Mouse (Mus musculus) myocyte (in vitro differentiated cells): ENCODE measurements around the gene Fam213a. TPM values are rescaled to one million over a fixed set of nuclear protein-coding genes. Genes with fewer than 3 reads are reported as not detected.

Experiments
- H3K27me3 ChIP-seq: one replicate; pipeline ENCODE4 v1.6.1; 2011; ENCODE audit not compliant: control insufficient read depth, insufficient read depth, insufficient read length
- H3K36me3 ChIP-seq: one replicate; pipeline ENCODE4 v1.6.1; 2011; ENCODE audit not compliant: control insufficient read depth, insufficient read depth
- H3K4me2 ChIP-seq: one replicate; pipeline ENCODE4 v1.6.1; 2011; ENCODE audit warnings: low read depth, control low read depth
- H3K4me3 ChIP-seq: one replicate; pipeline ENCODE4 v1.5.1; 2011; ENCODE audit warnings: mild to moderate bottlenecking, control low read depth, moderate library complexity
- H3K79me2 ChIP-seq: one replicate; pipeline ENCODE4 v1.6.1; 2011; ENCODE audit not compliant: control insufficient read depth, insufficient read depth
- H3ac ChIP-seq: one replicate; pipeline ENCODE4 v1.6.1; 2011; ENCODE audit not compliant: control insufficient read depth, insufficient read length
- CEBPB ChIP-seq: IDR thresholded peaks from 2 replicates; pipeline ENCODE4 v1.6.1; 2011; ENCODE audit warnings: mild to moderate bottlenecking, moderate library complexity; ENCODE audit not compliant: poor library complexity, insufficient read depth, severe bottlenecking
- E2F4 ChIP-seq: IDR thresholded peaks from one replicate; pipeline ENCODE4 v1.6.1; 2011; ENCODE audit warnings: mild to moderate bottlenecking, control low read depth, moderate library complexity; ENCODE audit not compliant: insufficient read depth
- MAX ChIP-seq: IDR thresholded peaks from one replicate; pipeline ENCODE4 v1.6.1; 2011; ENCODE audit warnings: low read depth, mild to moderate bottlenecking, control low read depth
- MYOD1 ChIP-seq, 3 experiments: IDR thresholded peaks; one replicate each; pipeline ENCODE4 v1.6.1; 2011; ENCODE audit warnings: control low read depth in 2 of 3, low read depth in 2 of 3, mild to moderate bottlenecking in 2 of 3, moderate library complexity in 1 of 3; ENCODE audit not compliant: insufficient read length in 2 of 3, control insufficient read depth in 1 of 3
- MYOG ChIP-seq, 3 experiments: IDR thresholded peaks; one replicate each; pipeline ENCODE4 v1.6.1; 2011; ENCODE audit warnings: control low read depth in 2 of 3, low read depth in 2 of 3, mild to moderate bottlenecking in 2 of 3; ENCODE audit not compliant: insufficient read length in 2 of 3, control insufficient read depth in 1 of 3, insufficient read depth in 1 of 3
- POLR2A ChIP-seq: IDR thresholded peaks from one replicate; pipeline ENCODE4 v1.6.1; 2011; ENCODE audit warnings: low read depth, mild to moderate bottlenecking, control low read depth, moderate library complexity; ENCODE audit not compliant: insufficient read length
- POLR2AphosphoS2 ChIP-seq: IDR thresholded peaks from one replicate; pipeline ENCODE4 v1.6.1; 2011; ENCODE audit warnings: low read depth, control low read depth; ENCODE audit not compliant: insufficient read length
- REST ChIP-seq: IDR thresholded peaks from one replicate; pipeline ENCODE4 v1.6.1; 2011; ENCODE audit warnings: mild to moderate bottlenecking, control low read depth, moderate library complexity; ENCODE audit not compliant: insufficient read depth, insufficient read length
- SRF ChIP-seq: IDR thresholded peaks from one replicate; pipeline ENCODE4 v1.6.1; 2011; ENCODE audit warnings: low read depth; ENCODE audit not compliant: control insufficient read depth, insufficient read length
- TCF12 ChIP-seq: IDR thresholded peaks from one replicate; pipeline ENCODE4 v1.6.1; 2011; ENCODE audit warnings: mild to moderate bottlenecking, control low read depth; ENCODE audit not compliant: poor library complexity, insufficient read depth, severe bottlenecking
- TCF3 ChIP-seq: IDR thresholded peaks from one replicate; pipeline ENCODE4 v1.6.1; 2011; ENCODE audit warnings: low read depth, control low read depth; ENCODE audit not compliant: insufficient read length
- USF1 ChIP-seq: IDR thresholded peaks from one replicate; pipeline ENCODE4 v1.6.1; 2011; ENCODE audit warnings: low read depth, mild to moderate bottlenecking, control low read depth, moderate library complexity
- polyA plus RNA-seq: library from polyadenylated mRNA; unstranded; fragments of >200 nt; fragmentation: generic; extraction: Trizol; gene quantifications from one replicate; pipeline ENCODE4 v1.2.1, GENCODE M21; 2012; ENCODE audit warnings: missing spikeins

Fam213a gene
- polyA plus RNA-seq, 1 experiment = 1.8 TPM

DNA sequence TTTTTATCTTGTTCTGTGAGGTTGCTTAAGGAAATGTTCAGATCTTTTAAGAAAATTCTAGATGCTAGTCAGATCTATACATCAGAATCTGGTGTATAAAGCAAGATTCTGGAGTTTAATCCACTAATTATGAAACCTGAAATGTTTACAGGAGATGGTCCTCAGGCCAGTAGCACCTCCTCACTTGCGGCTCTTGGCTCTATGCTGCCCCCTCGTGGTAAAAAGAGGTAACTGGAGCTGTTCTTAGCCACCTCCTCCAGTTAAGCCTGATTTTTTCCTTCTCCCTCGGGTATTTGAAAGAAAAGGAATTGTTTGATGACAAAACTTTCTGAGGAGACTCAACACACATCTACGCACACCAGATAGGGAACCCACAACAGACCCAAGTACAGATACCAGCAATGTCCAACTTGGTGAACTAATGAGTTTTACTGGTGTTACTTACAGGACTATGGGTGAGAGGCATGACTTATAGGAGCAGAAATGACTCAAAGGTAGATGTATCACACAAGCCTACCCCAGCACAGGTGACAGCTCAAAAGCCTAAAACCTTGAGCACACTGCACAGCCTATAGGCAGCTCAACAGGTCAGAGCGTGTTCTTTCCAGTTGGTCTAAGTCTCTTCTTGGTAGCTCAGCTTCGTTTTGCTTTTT, 21.7 kb upstream of the Fam213a start:
- no peaks in the 10 kb centered on the region for H3K79me2 ChIP-seq
- H3K27me3 ChIP-seq = no peaks in the 10 kb centered on the region
- H3K36me3 ChIP-seq = no peaks in the 10 kb centered on the region
- TF ChIP-seq MYOG (IDR thresholded peaks at IDR 0.05; ENCODE audit: control insufficient read depth in 1 of 3, insufficient read depth in 1 of 3, insufficient read length in 2 of 3, low read depth in 2 of 3) = no peak
- no peak for TF ChIP-seq E2F4
- TF ChIP-seq TCF3 = no peak
- no peak for TF ChIP-seq MAX
- no peak for TF ChIP-seq MYOD1 (IDR thresholded peaks at IDR 0.05; ENCODE audit: control insufficient read depth in 1 of 3, insufficient read length in 2 of 3, low read depth in 2 of 3)
- no peak for TF ChIP-seq POLR2AphosphoS2
- TF ChIP-seq SRF = no peak
- TF ChIP-seq POLR2A = no peak
- TF ChIP-seq USF1 = no peak
- TF ChIP-seq CEBPB = no peak
- TF ChIP-seq TCF12 = no peak
- TF ChIP-seq REST = no peak
- no peak overlapping the region for H3ac ChIP-seq
- no peak overlapping the region for H3K4me3 ChIP-seq
- no peak overlapping the region for H3K4me2 ChIP-seq

DNA sequence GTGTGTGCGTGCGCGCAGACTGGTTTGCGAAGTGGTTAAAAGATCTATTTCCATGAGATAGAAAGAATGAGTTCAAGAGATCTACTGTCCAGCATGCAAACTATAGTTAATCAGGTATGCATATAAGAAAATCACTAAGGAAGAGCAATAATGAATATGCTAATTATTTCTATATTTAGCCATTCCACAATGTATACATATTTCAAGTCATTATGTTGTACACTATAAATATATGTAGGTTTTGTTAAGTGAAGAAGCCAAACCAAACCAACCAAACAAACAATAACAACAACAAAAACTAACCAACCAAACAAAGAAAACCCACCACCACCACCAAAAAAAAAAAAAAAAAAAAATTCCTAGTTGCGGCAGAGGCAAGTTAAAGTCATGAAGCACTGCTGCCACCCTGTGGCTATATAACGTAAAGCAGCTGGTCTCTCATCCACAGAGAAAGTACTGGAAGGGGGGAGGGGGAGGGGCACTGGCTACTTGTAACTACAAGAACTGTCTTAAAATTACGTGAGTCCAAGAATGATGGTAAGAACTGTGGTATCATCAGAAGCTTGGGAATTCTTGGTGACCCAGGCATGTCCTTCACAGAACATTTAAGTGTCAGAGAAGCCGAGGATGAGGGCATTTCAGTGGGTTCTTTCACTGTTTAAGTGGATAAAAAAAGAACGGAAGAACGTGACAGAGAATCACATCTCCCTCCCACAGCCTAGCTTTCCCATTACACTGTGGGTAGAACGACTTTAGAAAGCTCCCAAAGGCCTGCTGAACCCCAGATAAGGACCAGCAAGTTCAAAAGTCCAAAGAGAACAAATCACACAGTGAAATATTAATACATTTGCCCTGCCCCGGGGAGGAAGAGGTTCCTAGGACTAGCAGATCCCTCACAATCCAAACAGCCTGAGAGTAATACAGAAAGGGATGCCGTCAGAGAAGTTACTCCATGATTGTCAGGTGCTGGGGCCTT, 19.8 kb upstream of the Fam213a start:
- no peak overlapping the region for H3K4me3 ChIP-seq
- no peaks in the 10 kb centered on the region for H3K79me2 ChIP-seq
- peak overlapping the region; percentile 52 for H3K4me2 ChIP-seq
- no peaks in the 10 kb centered on the region for H3K36me3 ChIP-seq
- TF ChIP-seq MYOG (IDR thresholded peaks at IDR 0.05; ENCODE audit: control insufficient read depth in 1 of 3, insufficient read depth in 1 of 3, insufficient read length in 2 of 3, low read depth in 2 of 3) (no peak), SRF (no peak), POLR2AphosphoS2 (no peak), USF1 (no peak), MAX (no peak), POLR2A (no peak), TCF12 (no peak), E2F4 (no peak), REST (no peak), CEBPB (no peak), MYOD1 (IDR thresholded peaks at IDR 0.05; ENCODE audit: control insufficient read depth in 1 of 3, insufficient read length in 2 of 3, low read depth in 2 of 3) (no peak), TCF3 (no peak)
- no peak overlapping the region for H3ac ChIP-seq
- no peaks in the 10 kb centered on the region for H3K27me3 ChIP-seq

DNA sequence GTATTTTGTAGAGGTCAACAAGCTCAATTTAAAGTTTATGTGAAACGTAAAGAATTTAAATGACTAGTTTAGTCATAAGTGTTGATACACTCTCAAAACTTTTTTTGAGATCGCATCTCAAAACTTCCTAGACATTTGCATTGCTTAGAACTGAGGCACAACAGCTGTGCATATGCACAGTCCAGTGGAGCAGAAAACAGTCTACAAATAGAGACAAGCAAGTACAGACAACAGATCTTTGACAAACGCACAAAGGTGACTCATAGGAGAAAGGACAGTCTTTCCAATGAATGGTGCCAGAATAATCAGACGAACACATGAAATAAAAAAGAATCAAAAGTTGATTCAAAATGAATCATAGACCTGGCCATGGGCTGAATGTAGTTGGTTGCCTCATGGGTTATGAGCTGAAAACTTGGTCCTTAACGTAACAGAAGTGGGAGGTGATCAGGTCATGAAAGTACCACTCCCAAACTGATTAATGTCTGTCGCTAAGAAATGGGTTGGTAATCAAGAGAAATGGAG, 17.5 kb upstream of the Fam213a start:
- no peaks in the 10 kb centered on the region for H3K36me3 ChIP-seq
- H3ac ChIP-seq = no peak overlapping the region
- no peak overlapping the region for H3K4me2 ChIP-seq
- no peaks in the 10 kb centered on the region for H3K79me2 ChIP-seq
- TF ChIP-seq MAX (no peak), MYOD1 (IDR thresholded peaks at IDR 0.05; ENCODE audit: control insufficient read depth in 1 of 3, insufficient read length in 2 of 3, low read depth in 2 of 3) (no peak), POLR2AphosphoS2 (no peak), SRF (no peak), TCF12 (no peak), REST (no peak), POLR2A (no peak), TCF3 (no peak), CEBPB (no peak), E2F4 (no peak)
- no peaks in the 10 kb centered on the region for H3K27me3 ChIP-seq
- H3K4me3 ChIP-seq = no peak overlapping the region

DNA sequence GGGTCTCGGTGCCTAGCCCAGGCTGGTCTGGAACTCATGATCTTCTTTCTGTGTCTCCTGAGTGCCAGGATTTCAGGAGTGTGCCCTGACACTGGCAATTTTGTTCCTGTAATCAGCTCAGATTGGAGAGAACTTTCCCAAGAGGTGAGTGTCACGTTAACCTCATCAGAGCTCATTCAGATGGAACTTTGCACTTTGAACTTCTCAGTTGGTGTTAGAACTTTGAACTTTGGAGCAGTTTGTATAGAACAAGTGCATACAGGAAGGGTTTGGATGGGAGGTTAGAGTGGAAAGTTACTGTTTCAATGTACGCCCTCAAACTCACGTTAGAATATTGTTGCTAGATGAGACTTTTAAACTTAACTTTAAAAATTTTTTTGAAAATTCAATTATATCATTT, 15.7 kb upstream of the Fam213a start:
- Histone ChIP-seq H3K79me2 (no peaks in the 10 kb centered on the region), H3K36me3 (no peaks in the 10 kb centered on the region), H3ac (no peak overlapping the region), H3K27me3 (no peaks in the 10 kb centered on the region), H3K4me3 (no peak overlapping the region), H3K4me2 (no peak overlapping the region)
- TF ChIP-seq MYOD1 (IDR thresholded peaks at IDR 0.05; ENCODE audit: control insufficient read depth in 1 of 3, insufficient read length in 2 of 3, low read depth in 2 of 3) = no peak
- TF ChIP-seq SRF = no peak
- TF ChIP-seq USF1 = no peak
- no peak for TF ChIP-seq CEBPB
